Mouse (Mus musculus) brain, embryonic 14.5 days (tissue): ENCODE data around the gene Olfr605.

ENCODE experiments used
- CTCF ChIP-seq: fragments of 200-500 bp; IDR thresholded peaks from 2 replicates; pipeline ENCODE4 v1.5.1; 2012; ENCODE audit warnings: inconsistent platforms, mild to moderate bottlenecking, moderate library complexity, borderline replicate concordance; ENCODE audit not compliant: insufficient read depth, insufficient read length; ENCODE audit errors: extremely low read depth
- POLR2A ChIP-seq: fragments of 200-500 bp; IDR thresholded peaks from 2 replicates; pipeline ENCODE4 v1.6.1; 2012; ENCODE audit warnings: mild to moderate bottlenecking, inconsistent platforms, borderline replicate concordance; ENCODE audit not compliant: poor library complexity, insufficient read depth, insufficient read length, severe bottlenecking; ENCODE audit errors: extremely low read depth

DNA sequence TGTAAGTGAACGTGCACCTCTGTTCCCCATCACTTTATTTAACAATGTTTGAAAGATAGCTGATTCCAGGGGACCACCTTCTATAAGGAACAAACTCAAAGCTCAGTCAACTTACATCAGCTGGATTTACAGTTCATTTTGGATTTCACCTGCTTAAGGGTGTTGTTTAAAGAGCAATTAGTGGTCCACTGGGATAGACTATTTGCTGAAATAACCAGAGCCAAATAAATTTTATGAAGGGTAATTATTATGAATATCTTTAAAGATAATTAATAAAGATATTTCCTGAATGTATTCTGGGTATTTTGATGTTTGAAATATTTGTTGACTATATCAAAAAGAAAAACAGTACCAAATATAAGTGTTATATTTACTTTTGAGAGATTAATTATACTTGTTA is at the start of gene Olfr605:
- TF ChIP-seq POLR2A (no peak), CTCF (no peak)
